Mouse (Mus musculus): ENCODE measurements around the gene Zfp367. TPM values are rescaled to one million over a fixed set of nuclear protein-coding genes. Genes with fewer than 3 reads are reported as not detected.

Gene Zfp367
- polyA plus RNA-seq, 1 experiment from 2014 or later, result 20.7 TPM

GRCm38 (mm10) chr13:64086036-64086435 lies 67.0 kb downstream of the Zfp367 start:
- ATAC-seq (ENCODE audit: low FRiP score, low read depth), result no peak
- H3K36me3 ChIP-seq, result no peaks in the 10 kb centered on the region
- H3K4me2 ChIP-seq (replicated peaks), result no peak overlapping the region
- no peaks in the 10 kb centered on the region for H3K9me3 ChIP-seq
- WGBS, result 95% methylated on average over 5 of the region's 5 CpGs
- H3K9ac ChIP-seq (replicated peaks), result no peak overlapping the region
- no peaks in the 10 kb centered on the region; the same call in none of the 2 replicates for H3K27me3 ChIP-seq
- peaks cover 11% of the 10 kb centered on the region for H3K4me1 ChIP-seq
- no peak overlapping the region for H3K4me3 ChIP-seq
- no peak overlapping the region for H3K27ac ChIP-seq (replicated peaks)

GRCm38 (mm10) chr13:64083331-64083730 lies 69.7 kb downstream of the Zfp367 start:
- ATAC-seq (ENCODE audit: low FRiP score, low read depth), result no peak
- Histone ChIP-seq H3K27ac (replicated peaks) (no peak overlapping the region), H3K27me3 (no peaks in the 10 kb centered on the region; the same call in 1 of the 2 replicates), H3K9ac (replicated peaks) (no peak overlapping the region), H3K4me1 (peaks cover 15% of the 10 kb centered on the region), H3K9me3 (no peaks in the 10 kb centered on the region), H3K36me3 (no peaks in the 10 kb centered on the region), H3K4me2 (replicated peaks) (no peak overlapping the region), H3K4me3 (no peak overlapping the region)
- WGBS, result 90% methylated on average over 3 of the region's 3 CpGs

Other genes with a start within 250 kb of the Zfp367 start
- 0.51 TPM in 1 of 2 replicates, not detected in the other for gene Hsd17b3, start 64.0 kb downstream of the Zfp367 start, polyA plus RNA-seq (2016; fragmentation: Nextera tagmentation; extraction: Ambion mirVana)
- gene Slc35d2, start 23.8 kb downstream of the Zfp367 start, polyA plus RNA-seq (2016; fragmentation: Nextera tagmentation; extraction: Ambion mirVana), result 1.7 and 4.0 TPM in 2 replicates
- 26.8 and 28.4 TPM in 2 replicates for gene Habp4, start 8.6 kb upstream of the Zfp367 start, polyA plus RNA-seq (2016; fragmentation: Nextera tagmentation; extraction: Ambion mirVana)
- 6.7 and 9.1 TPM in 2 replicates for gene Cdc14b, start 122.1 kb upstream of the Zfp367 start, polyA plus RNA-seq (2016; fragmentation: Nextera tagmentation; extraction: Ambion mirVana)
- 16.4 and 19.2 TPM in 2 replicates for gene Aaed1, start 159.5 kb upstream of the Zfp367 start, polyA plus RNA-seq (2016; fragmentation: Nextera tagmentation; extraction: Ambion mirVana)
- gene Ctsl, start 217.7 kb upstream of the Zfp367 start, polyA plus RNA-seq (2016; fragmentation: Nextera tagmentation; extraction: Ambion mirVana), result 103 and 116 TPM in 2 replicates

Measured in midbrain, embryonic 12.5 days (tissue).